Mouse (Mus musculus) liver, embryonic 13.5 days (tissue): ENCODE measurements around the gene 4930404N11Rik. TPM values are rescaled to one million over a fixed set of nuclear protein-coding genes. Genes with fewer than 3 reads are reported as not detected.
A peak's percentile ranks its signal among the peaks of the same experiment; 100 is the strongest.

Source experiments
- ATAC-seq: fragments of 200-750 bp; cut with Nextera tagmentation; 2 replicates; pipeline ENCODE4 v1.8.0; 2017; ENCODE audit warnings: low read depth, mild to moderate bottlenecking, moderate number of reproducible peaks, moderate library complexity
- DNase-seq: peaks from one replicate; pipeline ENCODE4 v3.0.0; 2022
- H3K27ac ChIP-seq: fragments of 300-500 bp; sonication (generic); 2 replicates; pipeline ENCODE4 v1.5.1; 2015; ENCODE audit warnings: moderate library complexity, mild to moderate bottlenecking, inconsistent platforms
- H3K27me3 ChIP-seq: fragments of 300-500 bp; sonication (generic); 2 replicates; pipeline ENCODE4 v1.6.1; 2015; ENCODE audit warnings: mild to moderate bottlenecking, inconsistent platforms
- H3K36me3 ChIP-seq: fragments of 300-500 bp; sonication (generic); 2 replicates; pipeline ENCODE4 v1.6.1; 2015; ENCODE audit warnings: mild to moderate bottlenecking, inconsistent platforms
- H3K4me1 ChIP-seq: fragments of 300-500 bp; sonication (generic); replicated peaks from 2 replicates; pipeline ENCODE4 v1.6.1; 2015; ENCODE audit warnings: inconsistent platforms
- H3K4me2 ChIP-seq: fragments of 300-500 bp; sonication (generic); 2 replicates; pipeline ENCODE4 v1.6.1; 2015; ENCODE audit warnings: inconsistent platforms, mild to moderate bottlenecking, moderate library complexity
- H3K4me3 ChIP-seq: fragments of 300-500 bp; sonication (generic); replicated peaks from 2 replicates; pipeline ENCODE4 v1.5.1; 2015; ENCODE audit warnings: mild to moderate bottlenecking, inconsistent platforms
- H3K9ac ChIP-seq: fragments of 300-500 bp; sonication (generic); 2 replicates; pipeline ENCODE4 v1.6.1; 2015; ENCODE audit warnings: mild to moderate bottlenecking, inconsistent platforms
- H3K9me3 ChIP-seq: fragments of 300-500 bp; sonication (generic); replicated peaks from 2 replicates; pipeline ENCODE4 v1.6.1; 2016; ENCODE audit warnings: inconsistent platforms
- WGBS: fragments of 180-500 bp; shearing (Covaris S2); methylation state at CpG from one replicate; pipeline ENCODE4 v1.1.7; 2015; ENCODE audit not compliant: insufficient replicate concordance; 5-methylcytosine and 5-hydroxymethylcytosine counted together
- polyA plus RNA-seq: library from polyadenylated mRNA; unstranded; fragments of >200 nt; fragmentation: Nextera tagmentation; extraction: Ambion mirVana; gene quantifications from 2 replicates; pipeline ENCODE4 v1.2.1, GENCODE M21; 2015

The 4930404N11Rik gene
- polyA plus RNA-seq, 1 experiment from 2014 or later = 1.2 TPM

DNA sequence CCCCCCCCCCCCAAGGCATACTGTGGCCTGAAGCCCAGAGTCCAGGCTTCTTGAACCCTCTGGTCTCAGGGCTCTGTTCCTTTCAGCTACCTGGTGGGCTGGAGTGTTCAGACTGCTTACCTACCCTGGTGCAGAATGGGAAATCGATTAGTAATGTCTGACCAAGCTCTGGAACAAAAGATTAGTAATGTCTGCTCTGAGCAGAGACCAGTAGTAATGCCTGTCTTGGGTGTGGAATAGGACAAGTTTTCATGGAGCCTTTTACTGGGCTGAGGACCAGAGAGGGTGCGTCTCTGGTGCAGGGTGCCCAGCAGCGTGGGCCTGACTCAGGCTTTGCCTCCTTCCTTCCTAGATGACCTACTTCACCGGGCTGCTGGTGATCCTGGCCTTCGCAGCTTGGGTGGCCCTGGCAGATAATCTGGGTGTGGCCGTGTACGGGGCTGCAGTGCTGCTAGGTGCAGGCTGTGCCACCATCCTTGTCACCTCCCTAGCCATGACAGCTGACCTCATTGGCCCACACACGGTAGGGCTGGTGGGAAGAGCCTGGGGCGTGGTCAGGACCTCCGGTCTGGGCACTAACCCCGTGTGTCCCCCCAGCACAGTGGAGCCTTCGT, 3.2 kb downstream of the 4930404N11Rik start:
- H3K27ac ChIP-seq = peak overlapping the region; percentile 98
- no peaks in the 10 kb centered on the region for H3K27me3 ChIP-seq
- DNase-seq = peak; percentile 87
- peak overlapping the region; percentile 99 for H3K9ac ChIP-seq
- peak overlapping the region; percentile 95 for H3K4me2 ChIP-seq
- peaks cover 60% of the 10 kb centered on the region for H3K36me3 ChIP-seq
- H3K4me3 ChIP-seq = peak overlapping the region; percentile 29
- peaks cover 96% of the 10 kb centered on the region for H3K4me1 ChIP-seq
- H3K9me3 ChIP-seq = no peaks in the 10 kb centered on the region
- 22% methylated on average over 12 of the region's 12 CpGs for WGBS
- ATAC-seq = peak; percentile 88

DNA sequence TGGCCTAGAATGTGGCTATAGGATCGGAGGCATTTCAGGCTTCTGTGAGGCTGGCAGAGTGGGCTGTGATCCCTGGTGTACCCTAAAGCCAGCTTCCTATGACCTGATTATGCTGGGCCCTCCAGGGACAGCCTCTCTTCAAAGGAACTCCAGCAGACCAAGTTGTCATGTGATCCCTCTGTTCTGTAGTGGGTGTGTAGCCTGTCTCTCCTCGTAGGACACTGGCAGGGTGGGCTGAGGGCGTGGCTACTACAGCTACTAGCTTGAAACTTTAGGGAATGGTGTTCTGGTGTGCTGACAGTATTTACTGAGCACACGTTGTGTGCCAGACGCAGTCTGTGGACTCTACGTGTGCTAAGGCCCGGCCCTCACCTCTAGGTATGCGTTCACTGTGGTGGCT, 4.9 kb downstream of the 4930404N11Rik start:
- Histone ChIP-seq H3K9ac (peak overlapping the region; percentile 99), H3K36me3 (peaks cover 46% of the 10 kb centered on the region), H3K4me2 (peak overlapping the region; percentile 95), H3K4me3 (peak overlapping the region; percentile 20), H3K9me3 (no peaks in the 10 kb centered on the region), H3K27me3 (no peaks in the 10 kb centered on the region), H3K4me1 (peaks cover 92% of the 10 kb centered on the region), H3K27ac (peak overlapping the region; percentile 98)
- no peak for ATAC-seq
- WGBS = 70% methylated on average over 8 of the region's 8 CpGs
- DNase-seq = no peak

DNA sequence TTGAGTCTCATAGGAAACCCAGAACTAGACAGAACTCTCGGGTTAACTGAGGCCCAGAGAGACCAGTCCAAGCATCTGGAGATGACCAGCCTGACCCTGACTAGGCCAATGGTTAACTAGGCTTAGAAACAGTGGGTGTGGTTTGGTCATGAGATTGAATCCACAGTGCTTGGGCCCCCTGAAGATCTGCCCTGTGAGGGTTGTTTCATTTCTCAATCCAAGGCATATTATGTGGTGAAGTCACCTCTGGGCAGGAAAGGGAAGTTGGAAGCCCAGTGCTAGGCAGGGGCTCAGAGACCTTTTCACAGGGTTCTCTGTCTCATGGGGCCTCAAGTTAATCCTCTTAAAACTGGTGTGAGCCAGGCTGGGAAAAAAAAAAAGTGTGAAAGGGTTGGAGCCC, 6.8 kb downstream of the 4930404N11Rik start:
- H3K9ac ChIP-seq = peak overlapping the region; percentile 99
- H3K4me2 ChIP-seq = peak overlapping the region; percentile 95
- peaks cover 89% of the 10 kb centered on the region for H3K4me1 ChIP-seq
- WGBS = 53% methylated on average over 1 of the region's 1 CpGs
- H3K9me3 ChIP-seq = no peaks in the 10 kb centered on the region
- peaks cover 38% of the 10 kb centered on the region for H3K36me3 ChIP-seq
- H3K27me3 ChIP-seq = no peaks in the 10 kb centered on the region
- ATAC-seq (no peak), DNase-seq (no peak)
- H3K27ac ChIP-seq = peak overlapping the region; percentile 98
- H3K4me3 ChIP-seq = peak overlapping the region; percentile 87

DNA sequence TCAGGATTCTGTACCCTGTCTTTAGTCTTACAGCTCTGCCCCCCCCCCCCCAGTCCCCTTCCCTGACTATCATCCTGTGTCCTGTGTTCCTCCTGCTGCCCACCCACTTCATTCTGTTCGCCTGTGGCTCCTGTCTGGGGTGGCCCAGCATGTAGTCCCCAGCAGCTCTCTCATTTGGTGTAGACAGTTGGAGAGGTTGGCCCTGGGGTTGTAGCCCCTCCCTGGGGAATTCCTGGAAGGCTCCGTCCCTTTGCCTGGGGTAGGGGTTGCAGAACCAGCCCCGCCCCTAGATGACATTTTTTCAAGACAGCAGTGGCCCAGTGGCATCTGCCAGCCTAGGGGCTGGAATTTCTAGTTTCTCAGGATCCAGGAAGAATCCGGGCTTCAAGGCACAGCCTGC, 7.4 kb downstream of the 4930404N11Rik start:
- H3K9me3 ChIP-seq = no peaks in the 10 kb centered on the region

DNA sequence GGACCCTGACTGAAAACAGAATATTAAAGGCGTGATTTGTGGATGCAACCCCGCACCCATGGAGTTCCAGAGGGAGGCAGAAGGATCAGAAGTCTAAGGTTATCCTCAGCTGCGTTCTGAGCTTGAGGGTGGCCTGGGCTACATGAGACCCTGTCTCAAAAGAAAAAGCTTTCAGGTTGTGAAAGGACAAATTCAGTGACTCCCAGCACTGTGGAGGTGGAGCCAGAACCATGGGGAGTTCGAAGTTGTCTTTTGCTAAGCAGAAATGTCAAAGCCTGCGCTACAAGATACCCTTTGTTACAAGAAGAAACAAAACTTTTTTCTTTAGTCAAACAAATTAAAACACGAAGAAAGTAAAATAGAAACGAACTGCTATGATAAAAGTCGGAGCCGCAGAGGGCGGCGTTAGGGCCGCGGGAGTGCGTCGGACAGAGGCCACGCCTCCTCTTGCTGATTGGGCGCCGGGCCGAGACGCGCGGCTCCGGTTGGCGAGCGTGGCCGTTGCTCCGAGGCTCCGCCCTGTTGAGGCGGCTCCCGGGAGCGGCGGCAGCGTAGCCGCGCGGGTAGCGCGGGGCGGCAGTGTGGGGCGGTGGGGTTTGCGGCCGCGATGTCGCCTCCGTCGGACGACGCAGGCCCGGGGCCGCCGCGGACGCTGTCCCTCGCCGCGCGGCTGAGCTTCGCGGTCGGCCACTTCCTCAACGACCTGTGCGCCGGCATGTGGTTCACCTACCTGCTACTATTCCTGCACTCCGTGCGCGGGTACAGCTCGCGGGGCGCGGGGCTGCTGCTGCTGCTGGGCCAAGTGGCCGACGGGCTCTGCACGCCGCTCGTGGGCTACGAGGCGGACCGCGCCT, 8.4 kb downstream of the 4930404N11Rik start, which contains the start of gene Mfsd12:
Gene Mfsd12 (plus strand): TSS at position 501 of the 854 bp plus-strand sequence.
- Histone ChIP-seq H3K27me3 (no peaks in the 10 kb centered on the region), H3K36me3 (peaks cover 26% of the 10 kb centered on the region), H3K27ac (peak within 1 kb of the TSS; percentile 98), H3K4me2 (peak within 1 kb of the TSS; percentile 95), H3K9ac (peak within 1 kb of the TSS; percentile 99), H3K9me3 (no peaks in the 10 kb centered on the region), H3K4me1 (peaks cover 85% of the 10 kb centered on the region), H3K4me3 (peak within 1 kb of the TSS; percentile 87)
- ATAC-seq (peak; percentile 82), DNase-seq (peak; percentile 90)
- 2% methylated on average over 79 of the region's 79 CpGs for WGBS

More for the DNA sequence above, 7.4 kb downstream of the 4930404N11Rik start:
- H3K4me2 ChIP-seq = peak overlapping the region; percentile 95
- no peaks in the 10 kb centered on the region for H3K27me3 ChIP-seq
- peak overlapping the region; percentile 99 for H3K9ac ChIP-seq
- H3K4me3 ChIP-seq = peak overlapping the region; percentile 87
- ATAC-seq = no peak
- whole genome bisulfite sequencing = 18% methylated on average over 4 of the region's 4 CpGs
- H3K27ac ChIP-seq = peak overlapping the region; percentile 98
- DNase-seq = no peak
- peaks cover 31% of the 10 kb centered on the region for H3K36me3 ChIP-seq
- H3K4me1 ChIP-seq = peaks cover 87% of the 10 kb centered on the region

DNA sequence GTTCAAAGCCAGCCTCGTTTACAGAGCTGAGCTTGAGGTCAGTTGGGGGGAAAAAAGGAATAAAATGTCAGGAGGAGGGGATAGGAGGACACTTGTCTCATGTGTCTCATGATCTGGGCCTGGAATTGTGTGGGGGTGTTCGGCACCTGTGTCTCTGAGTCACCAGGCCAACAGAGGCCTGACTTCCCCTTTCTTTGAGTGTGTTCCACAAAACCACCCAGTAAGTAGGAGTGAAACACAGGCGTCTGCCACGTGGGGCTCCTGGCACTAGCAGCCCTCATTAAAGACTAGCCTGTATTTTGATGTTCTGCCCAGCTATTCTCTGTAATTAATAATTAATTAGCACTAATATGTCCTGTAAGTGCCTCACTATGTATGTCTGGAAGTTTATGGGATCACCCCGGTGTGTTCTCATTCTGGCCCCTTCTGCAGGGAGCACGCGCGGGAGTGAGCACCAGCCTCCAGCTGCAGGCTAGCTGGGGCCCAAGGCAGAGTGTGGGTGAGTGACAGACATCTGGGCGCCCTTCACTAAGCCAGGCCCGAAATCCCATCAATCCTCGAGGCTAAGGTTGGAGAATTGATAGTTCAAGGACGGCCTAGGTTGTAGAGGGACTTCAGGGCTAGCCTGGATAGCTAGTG, 9.1 kb downstream of the 4930404N11Rik start:
- H3K27ac ChIP-seq = peak overlapping the region; percentile 79
- H3K4me1 ChIP-seq = peaks cover 85% of the 10 kb centered on the region
- peaks cover 19% of the 10 kb centered on the region for H3K36me3 ChIP-seq
- H3K27me3 ChIP-seq = no peaks in the 10 kb centered on the region
- peak overlapping the region; percentile 66 for H3K9ac ChIP-seq
- peak overlapping the region; percentile 95 for H3K4me2 ChIP-seq
- H3K9me3 ChIP-seq = no peaks in the 10 kb centered on the region
- DNase-seq (no peak), ATAC-seq (no peak)
- peak overlapping the region; percentile 87 for H3K4me3 ChIP-seq
- WGBS = 25% methylated on average over 12 of the region's 12 CpGs

DNA sequence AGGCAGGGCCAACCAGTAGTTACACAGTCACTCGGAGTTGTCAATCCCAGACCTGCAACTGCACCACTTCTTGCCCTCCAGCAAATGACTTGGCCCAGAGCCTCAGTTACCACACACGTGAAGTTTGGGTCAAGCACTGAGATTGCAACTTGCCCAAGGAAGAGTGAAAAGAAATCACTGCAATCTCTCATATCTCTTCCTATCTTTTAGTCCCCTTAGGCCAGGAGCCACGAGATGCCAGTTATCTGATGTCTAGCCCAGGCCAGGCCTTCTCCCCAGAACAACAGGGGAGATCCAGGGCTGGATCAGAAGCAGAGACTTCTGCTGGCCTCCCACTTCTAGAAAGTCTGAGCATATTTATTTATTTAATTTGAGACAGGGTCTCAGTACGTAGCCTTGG, 10.1 kb downstream of the 4930404N11Rik start:
- Histone ChIP-seq H3K9me3 (no peaks in the 10 kb centered on the region), H3K27ac (peak overlapping the region; percentile 79; the same call in 1 of the 2 replicates), H3K9ac (no peak overlapping the region), H3K4me3 (no peak overlapping the region), H3K36me3 (peaks cover 9% of the 10 kb centered on the region), H3K27me3 (no peaks in the 10 kb centered on the region), H3K4me2 (no peak overlapping the region), H3K4me1 (peaks cover 83% of the 10 kb centered on the region)
- DNase-seq = no peak
- WGBS = 49% methylated on average over 4 of the region's 4 CpGs
- ATAC-seq = no peak

DNA sequence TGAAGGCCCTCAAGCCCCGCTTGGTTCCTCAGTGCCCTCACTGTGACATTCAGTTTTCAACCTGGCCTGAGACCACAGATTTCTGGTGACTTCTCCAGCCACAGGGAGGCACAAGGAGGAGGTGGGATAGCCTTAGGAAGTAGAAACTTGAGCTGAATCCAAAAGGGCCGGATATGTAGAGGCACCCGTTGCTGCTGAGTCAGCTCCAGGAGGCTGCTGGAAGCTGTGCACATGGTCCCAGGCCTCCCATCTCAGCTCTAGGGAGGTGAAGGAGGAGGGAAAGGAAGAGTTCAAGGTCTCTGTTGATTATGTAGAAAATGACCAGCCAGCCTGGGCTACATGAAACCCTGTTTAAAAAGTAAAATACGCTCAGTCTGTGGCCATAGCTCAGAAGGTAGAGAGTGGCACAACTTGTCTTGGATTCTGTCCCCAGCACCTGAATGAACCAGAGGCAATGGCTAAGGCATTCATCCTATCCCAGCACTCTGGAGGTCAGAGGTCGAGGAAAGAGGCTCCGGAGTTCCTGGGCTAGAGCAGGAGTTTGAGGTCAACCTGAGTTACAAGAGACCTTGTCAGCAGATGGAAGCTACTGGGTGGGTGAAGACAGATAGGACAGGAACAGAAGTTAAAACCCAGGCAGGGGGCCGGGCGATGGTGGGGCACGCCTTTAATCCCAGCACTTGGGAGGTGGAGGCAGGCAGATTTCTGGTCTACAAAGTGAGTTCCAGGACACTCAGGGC, 10.7 kb downstream of the 4930404N11Rik start:
- Histone ChIP-seq H3K9me3 (no peaks in the 10 kb centered on the region), H3K4me1 (peaks cover 77% of the 10 kb centered on the region), H3K4me2 (no peak overlapping the region), H3K9ac (0 out of 2 replicates have a peak overlapping the region, but pooled peaks have one; percentile 11), H3K27me3 (no peaks in the 10 kb centered on the region), H3K4me3 (no peak overlapping the region), H3K36me3 (peaks cover 3% of the 10 kb centered on the region; the same call in 1 of the 2 replicates), H3K27ac (no peak overlapping the region)
- 63% methylated on average over 9 of the region's 9 CpGs for WGBS
- ATAC-seq = no peak
- no peak for DNase-seq

DNA sequence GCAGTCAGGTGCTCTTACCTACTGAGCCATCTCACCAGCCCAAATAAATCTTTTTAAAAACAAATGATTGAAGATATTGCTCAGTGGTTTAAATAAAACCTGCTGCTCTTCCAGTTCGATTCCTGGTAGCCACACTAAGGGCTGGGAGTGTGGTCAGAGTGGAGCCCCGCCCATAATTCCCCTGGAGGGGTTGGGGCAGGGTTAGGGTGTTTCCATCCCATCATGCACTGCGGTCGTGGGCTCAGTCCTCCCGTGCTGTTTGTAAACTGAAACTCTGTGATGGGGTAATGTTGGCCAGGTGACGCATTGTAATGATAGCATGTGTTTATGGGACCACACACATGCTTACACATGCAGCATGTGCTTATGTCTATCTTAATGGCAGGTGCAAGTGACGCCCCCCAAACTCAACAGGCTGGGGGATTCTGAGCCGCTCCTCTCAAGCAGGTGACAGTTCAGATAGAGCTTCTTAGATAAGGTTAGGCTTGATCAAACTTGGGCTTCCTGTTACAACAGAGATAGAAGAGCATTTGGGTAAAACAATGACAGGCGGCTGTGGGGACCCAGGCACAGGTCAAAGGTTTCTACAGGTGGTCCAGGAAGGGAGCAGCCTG, 13.8 kb downstream of the 4930404N11Rik start:
- DNase-seq = peak; percentile 83
- Histone ChIP-seq H3K4me3 (peak overlapping the region; percentile 59), H3K4me2 (peak overlapping the region; percentile 68), H3K27me3 (no peaks in the 10 kb centered on the region), H3K4me1 (peaks cover 86% of the 10 kb centered on the region), H3K9ac (peak overlapping the region; percentile 60), H3K36me3 (peaks cover 14% of the 10 kb centered on the region), H3K27ac (peak overlapping the region; percentile 88), H3K9me3 (no peaks in the 10 kb centered on the region)
- WGBS = 6% methylated on average over 9 of the region's 9 CpGs
- ATAC-seq = peak; percentile 23; the same call in 1 of the 2 replicates

DNA sequence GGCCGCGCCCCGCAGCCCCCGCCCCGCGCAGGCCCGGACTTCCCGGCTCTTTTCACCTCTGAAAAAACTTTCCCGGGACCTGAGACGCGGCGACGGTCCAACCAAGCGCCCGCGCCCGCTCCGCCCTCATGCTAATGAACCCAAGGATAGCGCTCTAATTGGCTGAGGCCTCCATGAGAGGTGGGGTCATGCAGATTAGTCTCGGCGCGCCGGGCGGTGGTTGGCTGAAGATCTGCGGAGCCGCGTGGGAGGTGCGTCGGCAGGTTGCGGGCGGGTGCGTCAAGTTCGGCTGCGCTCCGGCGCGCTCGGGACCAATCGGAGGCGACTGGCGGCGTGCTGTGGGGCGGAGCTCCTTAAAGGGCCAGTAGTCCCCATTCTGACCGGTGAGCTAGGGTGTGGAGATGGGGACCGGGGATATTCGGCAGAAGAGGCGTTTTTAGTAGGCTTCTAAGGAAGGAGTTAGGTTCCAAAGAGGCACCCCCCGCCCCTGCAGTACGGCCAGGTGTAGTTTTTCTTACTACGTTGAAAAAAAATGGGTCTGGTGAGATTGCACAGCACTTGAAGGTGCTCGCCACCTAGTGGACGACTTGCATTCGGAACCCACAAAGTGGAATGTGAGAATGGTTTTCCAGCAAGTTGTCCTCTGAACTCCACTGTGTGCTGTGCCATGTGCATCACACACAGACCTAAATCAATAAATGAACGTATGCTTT, 15.1 kb downstream of the 4930404N11Rik start, which contains the start of gene Hmg20b:
Gene Hmg20b (minus strand): TSS at position 130 of the 713 bp plus-strand sequence.
- Histone ChIP-seq H3K9me3 (no peaks in the 10 kb centered on the region), H3K4me3 (peak within 1 kb of the TSS; percentile 90), H3K4me1 (peaks cover 82% of the 10 kb centered on the region), H3K4me2 (peak within 1 kb of the TSS; percentile 98), H3K36me3 (peaks cover 14% of the 10 kb centered on the region), H3K9ac (peak within 1 kb of the TSS; percentile 96), H3K27ac (peak within 1 kb of the TSS; percentile 93), H3K27me3 (peaks cover 7% of the 10 kb centered on the region)
- under 1% methylated on average over 54 of the region's 54 CpGs for WGBS
- DNase-seq (peak; percentile 99), ATAC-seq (peak; percentile 90)
